Mouse (Mus musculus) small intestine, adult 2 months (tissue): ENCODE data around the gene C330007P06Rik.

Experiments used
- CTCF ChIP-seq: fragments of 200-500 bp; IDR thresholded peaks from 2 replicates; pipeline ENCODE4 v1.5.1; 2012; ENCODE audit warnings: low read depth, mild to moderate bottlenecking, control low read depth, inconsistent platforms, low read length, moderate library complexity, mixed read lengths; ENCODE audit not compliant: insufficient replicate concordance, insufficient read length; ENCODE audit errors: extremely low read depth
- POLR2A ChIP-seq: fragments of 200-500 bp; IDR thresholded peaks from 2 replicates; pipeline ENCODE4 v1.6.1; 2012; ENCODE audit warnings: low read depth, mild to moderate bottlenecking, control low read depth, inconsistent platforms, low read length, moderate library complexity

GRCm38 (mm10) chrX:36820201-36820600 is 53.7 kb downstream of the C330007P06Rik start:
- TF ChIP-seq POLR2A, result no peak
- peak; percentile 66; the same call in 1 of the 2 replicates for TF ChIP-seq CTCF
